Mouse (Mus musculus) midbrain, embryonic 11.5 days (tissue): Measurements from ENCODE around the gene Map3k6. TPM values are rescaled to one million over a fixed set of nuclear protein-coding genes. Genes with fewer than 3 reads are reported as not detected.

Experiments
- ATAC-seq: fragments of 200-750 bp; cut with Nextera tagmentation; 2 replicates; pipeline ENCODE4 v1.8.0; 2017; ENCODE audit warnings: moderate TSS enrichment, moderate library complexity; ENCODE audit not compliant: low FRiP score
- DNase-seq: peaks from one replicate; pipeline ENCODE4 v3.0.0; 2015; ENCODE audit warnings: low spot score; ENCODE audit errors: missing footprints
- H3K27ac ChIP-seq: fragments of 300-500 bp; sonication (generic); 2 replicates; pipeline ENCODE4 v1.5.1; 2014; ENCODE audit warnings: low read depth, low read length
- H3K27me3 ChIP-seq: fragments of 300-500 bp; sonication (generic); 2 replicates; pipeline ENCODE4 v1.6.1; 2014; ENCODE audit warnings: mild to moderate bottlenecking, low read length, moderate library complexity, mixed read lengths; ENCODE audit not compliant: control insufficient read depth, insufficient read depth
- H3K36me3 ChIP-seq: fragments of 300-500 bp; sonication (generic); 2 replicates; pipeline ENCODE4 v1.6.1; 2014; ENCODE audit warnings: mild to moderate bottlenecking, low read length, moderate library complexity, mixed read lengths; ENCODE audit not compliant: control insufficient read depth, insufficient read depth
- H3K4me1 ChIP-seq: fragments of 300-500 bp; sonication (generic); 2 replicates; pipeline ENCODE4 v1.6.1; 2014; ENCODE audit warnings: low read length; ENCODE audit not compliant: control insufficient read depth, insufficient read depth
- H3K4me2 ChIP-seq: fragments of 300-500 bp; sonication (generic); 2 replicates; pipeline ENCODE4 v1.6.1; 2014; ENCODE audit warnings: mild to moderate bottlenecking, moderate library complexity
- H3K4me3 ChIP-seq: fragments of 300-500 bp; sonication (generic); 2 replicates; pipeline ENCODE4 v1.5.1; 2014; ENCODE audit warnings: low read depth, low read length
- H3K9ac ChIP-seq: fragments of 300-500 bp; sonication (generic); 2 replicates; pipeline ENCODE4 v1.6.1; 2014; ENCODE audit warnings: low read length
- H3K9me3 ChIP-seq: fragments of 300-500 bp; sonication (generic); 2 replicates; pipeline ENCODE4 v1.6.1; 2016; ENCODE audit warnings: low read length; ENCODE audit not compliant: control insufficient read depth
- WGBS: fragments of 180-500 bp; shearing (Covaris S2); extraction: QIAGEN DNeasy Blood & Tissue Kit; methylation state at CpG from one replicate; pipeline ENCODE4 v1.1.7; 2014; 5-methylcytosine and 5-hydroxymethylcytosine counted together
- polyA plus RNA-seq: library from polyadenylated mRNA; unstranded; fragments of >200 nt; fragmentation: Nextera tagmentation; extraction: Ambion mirVana; gene quantifications from 2 replicates; pipeline ENCODE4 v1.2.1, GENCODE M21; 2014

Map3k6 gene
- polyA plus RNA-seq, 1 experiment from 2014 or later: 2.0 TPM

DNA sequence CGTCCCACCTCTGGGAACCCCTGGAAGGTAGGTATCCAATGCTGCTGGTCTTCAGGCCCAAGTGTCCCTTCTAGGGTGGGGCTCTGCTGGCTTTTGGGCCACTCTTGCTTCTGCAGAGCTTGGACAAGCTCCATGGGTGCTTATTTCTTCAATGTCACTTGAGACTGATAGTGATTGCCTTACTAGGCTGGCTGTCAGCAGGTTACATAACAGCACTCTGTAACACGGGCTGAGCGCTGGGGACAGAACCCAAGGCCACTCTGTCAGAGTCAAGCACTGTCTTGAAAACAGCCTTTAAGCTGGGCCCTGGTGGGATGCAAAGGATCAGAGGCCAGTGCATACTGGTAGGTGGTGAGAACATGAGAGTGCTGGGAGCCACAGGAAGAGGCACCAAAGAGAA lies 24.7 kb downstream of the Map3k6 start:
- H3K9me3 ChIP-seq: peaks cover 3% of the 10 kb centered on the region; the same call in 1 of the 2 replicates
- 99% methylated on average over 3 of the region's 3 CpGs for WGBS
- no peak overlapping the region for H3K4me2 ChIP-seq
- H3K4me1 ChIP-seq: no peaks in the 10 kb centered on the region
- peaks cover 45% of the 10 kb centered on the region for H3K36me3 ChIP-seq
- no peak overlapping the region for H3K27ac ChIP-seq
- DNase-seq (no peak), ATAC-seq (no peak)
- no peak overlapping the region for H3K4me3 ChIP-seq
- no peaks in the 10 kb centered on the region for H3K27me3 ChIP-seq
- H3K9ac ChIP-seq: no peak overlapping the region

DNA sequence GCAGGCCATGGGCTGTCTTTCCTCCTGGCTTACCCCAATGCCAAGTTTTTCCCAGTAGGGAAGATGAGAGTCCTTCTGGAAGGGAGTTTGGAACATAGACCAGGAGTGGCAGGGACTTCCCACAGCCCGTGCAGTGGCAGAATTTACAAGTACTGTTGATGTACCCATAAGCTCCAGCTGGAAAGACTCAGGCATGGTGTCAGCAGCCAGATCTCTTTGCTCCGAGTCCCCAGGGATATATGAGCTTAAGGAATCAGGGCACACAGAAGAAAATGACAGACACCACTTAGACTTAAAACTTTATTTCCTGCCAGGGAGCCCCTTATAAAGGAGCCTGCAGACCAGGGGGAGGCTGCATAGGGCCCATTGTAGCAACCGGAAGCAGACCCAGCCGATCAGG lies 25.1 kb downstream of the Map3k6 start:
- no peak overlapping the region for H3K4me2 ChIP-seq
- no peaks in the 10 kb centered on the region for H3K4me1 ChIP-seq
- no peak overlapping the region for H3K9ac ChIP-seq
- ATAC-seq (no peak), DNase-seq (no peak)
- H3K36me3 ChIP-seq: peaks cover 45% of the 10 kb centered on the region
- no peak overlapping the region for H3K27ac ChIP-seq
- H3K4me3 ChIP-seq: no peak overlapping the region
- peaks cover 3% of the 10 kb centered on the region; the same call in 1 of the 2 replicates for H3K9me3 ChIP-seq
- 94% methylated on average over 4 of the region's 4 CpGs for WGBS
- H3K27me3 ChIP-seq: no peaks in the 10 kb centered on the region

DNA sequence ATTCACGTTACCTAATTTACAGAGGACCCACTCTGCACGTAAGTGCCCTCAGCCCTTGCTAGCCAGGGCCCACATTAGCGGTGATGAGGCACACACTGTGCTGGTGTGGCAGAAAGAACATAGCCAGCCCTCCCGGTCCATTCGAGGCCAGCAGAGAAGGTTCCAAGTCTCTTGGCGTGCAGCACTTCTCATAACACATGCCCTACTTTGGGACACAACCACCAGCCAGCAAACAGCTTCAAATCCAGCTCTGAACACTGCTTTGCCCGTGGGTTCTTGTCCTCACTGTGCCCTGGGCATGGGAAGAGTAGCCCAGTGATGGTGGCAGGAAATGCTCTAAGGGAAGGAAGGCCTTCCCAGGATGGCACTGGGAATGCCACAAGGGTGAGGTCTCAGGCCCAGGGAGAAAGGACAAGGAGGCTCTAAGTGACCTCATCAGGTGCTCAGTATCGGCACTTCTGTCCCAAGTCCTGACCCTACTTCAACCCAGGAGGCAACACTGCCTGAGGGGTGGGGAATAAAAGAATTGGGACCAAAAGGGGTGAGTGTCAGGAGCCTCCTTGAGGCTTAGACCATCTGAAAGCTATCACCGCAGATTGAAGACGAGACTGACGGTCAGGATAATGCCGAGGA lies 25.7 kb downstream of the Map3k6 start:
- 94% methylated on average over 12 of the region's 12 CpGs for WGBS
- no peaks in the 10 kb centered on the region for H3K27me3 ChIP-seq
- H3K27ac ChIP-seq: no peak overlapping the region
- H3K4me2 ChIP-seq: no peak overlapping the region
- H3K4me1 ChIP-seq: no peaks in the 10 kb centered on the region
- peaks cover 3% of the 10 kb centered on the region; the same call in 1 of the 2 replicates for H3K9me3 ChIP-seq
- no peak overlapping the region for H3K9ac ChIP-seq
- ATAC-seq (no peak), DNase-seq (no peak)
- no peak overlapping the region for H3K4me3 ChIP-seq
- peaks cover 45% of the 10 kb centered on the region for H3K36me3 ChIP-seq

DNA sequence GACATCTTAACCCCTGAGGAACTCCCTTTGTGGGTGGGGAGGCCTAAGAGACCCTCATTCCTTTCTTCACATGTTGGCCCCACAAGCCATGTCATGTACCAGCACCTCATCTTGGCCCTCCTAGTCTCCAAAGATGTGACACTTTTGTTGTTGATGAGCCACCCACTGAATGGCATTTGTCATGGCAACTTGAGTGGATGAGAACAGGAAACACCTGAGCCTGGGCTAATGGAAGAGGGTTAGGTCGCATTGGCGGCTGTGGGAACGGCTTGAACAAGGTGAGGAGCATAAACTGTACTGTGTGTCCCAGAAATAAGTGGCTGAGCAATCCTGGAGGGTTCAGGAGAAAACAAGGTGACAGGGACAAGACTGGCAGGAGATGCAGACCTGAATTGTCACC lies 28.3 kb downstream of the Map3k6 start:
- Histone ChIP-seq H3K4me3 (no peak overlapping the region), H3K4me1 (no peaks in the 10 kb centered on the region), H3K27me3 (no peaks in the 10 kb centered on the region), H3K4me2 (no peak overlapping the region), H3K9me3 (peaks cover 3% of the 10 kb centered on the region; the same call in 1 of the 2 replicates), H3K9ac (no peak overlapping the region), H3K36me3 (peaks cover 45% of the 10 kb centered on the region), H3K27ac (no peak overlapping the region)
- 96% methylated on average over 3 of the region's 3 CpGs for WGBS
- ATAC-seq: no peak
- DNase-seq: no peak

DNA sequence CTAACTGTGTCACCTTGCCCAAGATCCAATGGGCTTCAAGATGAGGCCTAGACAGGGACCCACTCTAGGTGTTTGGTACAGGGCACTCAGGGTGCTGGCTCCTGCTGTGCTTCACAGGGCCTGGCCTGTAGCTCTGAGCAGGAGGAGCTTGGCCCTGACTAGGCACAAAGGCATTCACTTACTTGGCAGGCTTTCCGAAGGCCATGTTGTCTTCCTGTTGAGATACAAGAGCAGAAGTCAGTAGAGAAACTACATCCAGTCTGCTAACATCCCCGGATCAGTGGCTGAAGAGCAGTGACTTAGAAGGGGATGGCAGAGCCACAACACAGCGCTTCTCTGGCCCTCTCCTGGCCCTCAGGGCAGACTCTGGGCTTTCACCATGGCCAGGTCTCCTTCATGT lies 29.0 kb downstream of the Map3k6 start:
- DNase-seq (no peak), ATAC-seq (no peak)
- H3K27me3 ChIP-seq: no peaks in the 10 kb centered on the region
- H3K27ac ChIP-seq: no peak overlapping the region
- H3K4me3 ChIP-seq: no peak overlapping the region
- no peaks in the 10 kb centered on the region for H3K4me1 ChIP-seq
- H3K9ac ChIP-seq: no peak overlapping the region
- no peak overlapping the region for H3K4me2 ChIP-seq
- 95% methylated on average over 3 of the region's 3 CpGs for WGBS
- H3K9me3 ChIP-seq: no peaks in the 10 kb centered on the region
- H3K36me3 ChIP-seq: peaks cover 40% of the 10 kb centered on the region

DNA sequence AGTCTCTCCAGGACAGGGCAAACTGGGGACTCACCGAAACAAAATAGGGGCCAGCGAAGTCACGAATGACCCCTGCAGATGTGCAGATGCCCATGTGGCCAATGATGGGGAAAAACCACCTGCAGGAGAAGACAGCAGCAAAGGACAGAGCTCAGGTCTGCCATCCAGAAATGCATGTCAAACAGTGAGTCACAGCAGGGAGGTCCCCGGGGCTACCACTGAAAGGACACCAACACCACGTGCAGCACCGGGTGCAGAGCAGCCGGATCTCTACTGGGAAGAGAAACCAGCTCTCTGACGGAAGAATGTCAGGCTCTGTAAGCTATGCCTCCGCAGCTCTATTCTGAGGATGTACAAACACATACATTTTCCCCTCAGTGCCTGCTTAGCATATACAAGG lies 30.3 kb downstream of the Map3k6 start:
- Histone ChIP-seq H3K9ac (no peak overlapping the region), H3K4me1 (no peaks in the 10 kb centered on the region), H3K4me3 (no peak overlapping the region), H3K27me3 (no peaks in the 10 kb centered on the region), H3K36me3 (peaks cover 28% of the 10 kb centered on the region), H3K9me3 (no peaks in the 10 kb centered on the region), H3K4me2 (no peak overlapping the region), H3K27ac (no peak overlapping the region)
- 89% methylated on average over 9 of the region's 9 CpGs for WGBS
- ATAC-seq: no peak
- DNase-seq: no peak

DNA sequence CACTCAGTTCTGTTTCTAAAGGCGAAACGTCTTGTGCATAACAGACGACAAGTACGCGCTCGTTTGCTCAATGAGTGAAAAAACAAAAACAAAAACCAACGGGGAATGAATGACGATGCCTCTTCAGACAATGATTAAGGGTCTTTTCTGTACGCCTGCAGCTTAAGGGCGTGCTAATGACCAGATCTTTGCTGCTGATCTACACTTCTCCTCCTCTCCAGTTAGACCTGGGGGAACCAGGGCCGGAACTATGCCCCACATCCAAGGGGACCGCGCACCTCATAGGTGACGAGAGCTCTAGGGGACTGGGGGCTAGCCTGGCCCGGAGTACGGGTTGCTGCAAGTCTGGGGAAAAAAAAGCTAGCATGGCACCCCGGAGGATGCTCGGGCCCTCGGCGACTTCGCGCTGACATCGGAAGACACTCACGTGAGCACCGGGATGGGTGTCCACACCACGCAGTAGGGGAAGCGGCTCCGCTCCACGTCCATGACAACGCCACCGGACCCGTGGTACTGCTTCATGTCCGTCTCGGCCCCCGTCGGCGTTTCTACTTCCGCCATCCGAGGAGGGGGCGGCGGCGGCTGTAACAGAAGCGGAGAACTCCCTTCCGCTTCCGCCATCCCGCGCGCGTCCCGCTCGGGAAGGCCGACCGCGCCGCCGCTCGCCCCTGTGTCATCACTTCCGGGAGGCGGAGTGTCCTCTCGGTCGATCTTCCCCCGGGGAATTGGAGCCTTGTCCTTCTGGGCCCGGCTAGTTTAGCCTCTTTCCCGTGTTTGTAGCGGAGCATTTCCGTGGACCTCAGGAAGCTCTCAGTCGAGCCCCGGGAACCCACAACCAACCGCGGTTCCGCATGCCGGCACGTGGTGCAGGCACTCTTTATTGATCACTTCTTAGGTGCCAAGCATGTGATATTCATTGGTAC lies 36.7 kb downstream of the Map3k6 start, which contains the start of gene Tmem222:
TSS of gene Tmem222 (minus strand) at position 689 of the 923 bp plus-strand sequence.
- H3K27ac ChIP-seq: peak within 1 kb of the TSS; percentile 86
- H3K4me1 ChIP-seq: peaks cover 16% of the 10 kb centered on the region
- DNase-seq: peak; percentile 99
- H3K36me3 ChIP-seq: no peaks in the 10 kb centered on the region
- peak within 1 kb of the TSS; percentile 46 for H3K4me2 ChIP-seq
- H3K9ac ChIP-seq: peak within 1 kb of the TSS; percentile 87
- H3K9me3 ChIP-seq: no peaks in the 10 kb centered on the region
- H3K4me3 ChIP-seq: peak within 1 kb of the TSS; percentile 64
- H3K27me3 ChIP-seq: no peaks in the 10 kb centered on the region
- peak; percentile 92 for ATAC-seq
- under 1% methylated on average over 73 of the region's 73 CpGs for WGBS

DNA sequence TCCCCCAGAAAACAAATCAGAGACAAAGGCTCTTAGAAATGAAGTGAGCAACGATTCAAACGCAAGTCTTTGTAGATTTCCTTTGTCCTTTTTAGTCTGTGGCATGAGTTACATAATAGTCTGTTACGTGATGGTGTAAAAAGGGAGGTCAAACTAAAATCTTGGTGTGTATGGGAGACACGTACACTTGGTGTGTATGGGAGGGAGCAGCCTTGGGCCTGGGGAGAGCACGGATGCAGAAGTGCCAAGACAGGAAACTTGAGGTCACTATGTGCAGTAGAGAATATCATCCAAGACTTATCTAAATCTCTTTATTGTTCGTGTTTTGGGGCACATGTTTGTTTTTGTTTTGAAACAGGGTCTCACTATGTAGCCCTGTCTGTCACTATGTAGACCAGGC lies 37.4 kb downstream of the Map3k6 start:
- H3K4me1 ChIP-seq: peaks cover 20% of the 10 kb centered on the region
- no peaks in the 10 kb centered on the region for H3K36me3 ChIP-seq
- ATAC-seq (peak; percentile 25; the same call in 1 of the 2 replicates), DNase-seq (no peak)
- H3K9ac ChIP-seq: peak overlapping the region; percentile 87
- H3K4me3 ChIP-seq: peak overlapping the region; percentile 64
- H3K9me3 ChIP-seq: no peaks in the 10 kb centered on the region
- H3K4me2 ChIP-seq: peak overlapping the region; percentile 46
- H3K27ac ChIP-seq: peak overlapping the region; percentile 86
- H3K27me3 ChIP-seq: no peaks in the 10 kb centered on the region
- 34% methylated on average over 6 of the region's 6 CpGs for WGBS

DNA sequence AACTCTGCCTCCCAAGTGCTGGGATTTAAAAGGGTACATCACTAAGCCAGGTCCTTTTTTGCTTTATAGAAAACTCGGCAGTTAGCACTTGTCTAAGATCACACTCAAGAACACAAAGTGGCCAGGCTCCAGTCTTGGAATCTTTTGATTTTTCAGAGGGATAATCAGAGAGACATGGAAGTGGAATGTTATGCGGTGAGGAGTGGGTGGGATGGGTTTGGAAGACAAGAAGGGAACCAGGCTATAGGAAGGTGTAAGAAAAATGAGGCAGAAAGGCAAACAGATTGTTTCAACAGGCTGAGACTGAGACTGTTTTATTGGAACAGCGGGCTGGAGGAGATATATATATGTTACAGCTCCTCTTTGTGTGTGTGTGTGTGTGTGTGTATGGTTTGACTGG lies 37.9 kb downstream of the Map3k6 start:
- no peaks in the 10 kb centered on the region for H3K36me3 ChIP-seq
- peaks cover 20% of the 10 kb centered on the region for H3K4me1 ChIP-seq
- no peaks in the 10 kb centered on the region for H3K27me3 ChIP-seq
- H3K27ac ChIP-seq: peak overlapping the region; percentile 86; the same call in 1 of the 2 replicates
- WGBS: 84% methylated on average over 3 of the region's 3 CpGs
- peak overlapping the region; percentile 64; the same call in 1 of the 2 replicates for H3K4me3 ChIP-seq
- H3K9me3 ChIP-seq: no peaks in the 10 kb centered on the region
- DNase-seq (no peak), ATAC-seq (no peak)
- H3K9ac ChIP-seq: peak overlapping the region; percentile 87; the same call in 1 of the 2 replicates
- peak overlapping the region; percentile 46 for H3K4me2 ChIP-seq
